Mouse (Mus musculus) stomach, postnatal 0 days (tissue): ENCODE measurements around the gene Tuba3b.

Experiments used
- CTCF ChIP-seq: IDR thresholded peaks from 2 replicates; pipeline ENCODE4 v1.5.1; 2016; ENCODE audit warnings: antibody characterized with exemption, low read depth, mild to moderate bottlenecking, moderate library complexity
- EP300 ChIP-seq: optimal IDR thresholded peaks from 2 replicates; pipeline ENCODE3; 2016; ENCODE audit warnings: antibody characterized with exemption

DNA sequence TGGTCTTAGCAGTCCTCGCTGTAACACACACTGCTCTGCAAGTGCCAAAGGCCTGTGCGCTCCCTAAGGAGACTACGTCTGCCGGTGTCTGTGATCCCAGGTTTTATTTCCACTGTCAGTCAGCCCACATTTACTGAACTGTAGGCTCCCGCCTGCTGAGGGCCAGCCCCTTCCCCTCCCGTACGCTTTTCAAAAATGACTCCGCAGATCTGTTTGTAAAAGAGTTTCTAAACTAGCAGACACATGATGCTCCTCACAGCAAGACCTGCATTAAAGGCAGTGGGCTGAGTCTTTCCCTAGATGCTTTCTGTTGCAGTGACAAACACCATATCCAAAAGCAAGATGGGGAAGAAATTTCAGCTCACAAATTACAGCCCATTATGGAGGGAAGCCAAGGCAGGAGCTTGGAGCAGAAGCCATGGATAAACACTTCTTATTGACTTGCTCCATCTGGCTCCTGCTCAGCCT, 23.0 kb upstream of the Tuba3b start:
- TF ChIP-seq EP300 (no peak), CTCF (no peak)
